Mouse (Mus musculus): ENCODE measurements around the gene Sh3bp5. TPM values are rescaled to one million over a fixed set of nuclear protein-coding genes. Genes with fewer than 3 reads are reported as not detected.

The Sh3bp5 gene
- polyA plus RNA-seq, 1 experiment from 2014 or later: 66.9 TPM

- H3K9ac ChIP-seq: no peak overlapping the region
- no peak overlapping the region for H3K27ac ChIP-seq
- H3K4me3 ChIP-seq: no peak overlapping the region
- H3K4me1 ChIP-seq: peaks cover 9% of the 10 kb centered on the region
- H3K27me3 ChIP-seq: no peaks in the 10 kb centered on the region
- no peaks in the 10 kb centered on the region for H3K9me3 ChIP-seq (replicated peaks)
- no peak overlapping the region for H3K4me2 ChIP-seq
- no peak for ATAC-seq
- 0 out of 2 replicates have a peak, but pooled peaks cover under 1% of the 10 kb centered on the region for H3K36me3 ChIP-seq (ENCODE audit: poor library complexity, severe bottlenecking)
- 74% methylated on average over 3 of the region's 3 CpGs for WGBS
Measured at GRCm38 (mm10) chr14:31416411-31416810, 19.5 kb downstream of the Sh3bp5 start.

DNA sequence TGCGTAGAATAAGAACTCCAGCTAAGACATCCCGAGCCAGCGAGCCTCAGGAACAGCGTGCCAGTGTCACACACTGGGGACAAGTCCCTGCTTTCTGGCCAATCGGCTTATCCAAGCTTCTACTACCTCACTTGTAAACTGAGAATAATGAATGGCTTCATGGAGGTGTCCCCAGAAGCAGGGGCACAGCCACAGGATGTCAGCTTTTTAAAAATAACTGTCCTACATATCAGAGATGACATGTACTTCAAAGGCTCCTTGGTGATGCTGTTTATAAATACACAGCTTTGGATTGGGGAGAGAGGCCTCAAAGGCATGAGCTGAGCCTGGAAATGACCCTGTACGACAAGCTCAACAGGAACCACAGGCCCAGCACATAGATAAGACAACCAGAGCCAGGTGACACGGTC lies 20.9 kb downstream of the Sh3bp5 start:
- Histone ChIP-seq H3K9ac (no peak overlapping the region), H3K27me3 (no peaks in the 10 kb centered on the region), H3K36me3 (ENCODE audit: poor library complexity, severe bottlenecking) (peaks cover 14% of the 10 kb centered on the region), H3K9me3 (replicated peaks) (no peaks in the 10 kb centered on the region), H3K4me3 (no peak overlapping the region), H3K4me2 (no peak overlapping the region), H3K27ac (no peak overlapping the region; the same call in 1 of the 2 replicates), H3K4me1 (peaks cover 9% of the 10 kb centered on the region)
- WGBS: 79% methylated on average over 7 of the region's 7 CpGs
- no peak for ATAC-seq

GRCm38 (mm10) chr14:31414235-31414966 lies 21.5 kb downstream of the Sh3bp5 start:
- H3K9me3 ChIP-seq (replicated peaks): no peaks in the 10 kb centered on the region
- no peak for ATAC-seq
- 86% methylated on average over 10 of the region's 10 CpGs for WGBS
- H3K4me2 ChIP-seq: no peak overlapping the region
- H3K36me3 ChIP-seq (ENCODE audit: poor library complexity, severe bottlenecking): peaks cover 18% of the 10 kb centered on the region
- H3K4me3 ChIP-seq: no peak overlapping the region
- H3K4me1 ChIP-seq: peaks cover 9% of the 10 kb centered on the region
- H3K9ac ChIP-seq: no peak overlapping the region
- no peaks in the 10 kb centered on the region for H3K27me3 ChIP-seq
- H3K27ac ChIP-seq: no peak overlapping the region

GRCm38 (mm10) chr14:31413475-31414086 lies 22.3 kb downstream of the Sh3bp5 start:
- H3K27me3 ChIP-seq: no peaks in the 10 kb centered on the region
- H3K4me1 ChIP-seq: peaks cover 9% of the 10 kb centered on the region
- H3K4me3 ChIP-seq: no peak overlapping the region
- no peak overlapping the region for H3K9ac ChIP-seq
- ATAC-seq: no peak
- no peak overlapping the region for H3K4me2 ChIP-seq
- no peak overlapping the region for H3K27ac ChIP-seq
- no peaks in the 10 kb centered on the region for H3K9me3 ChIP-seq (replicated peaks)
- 25% methylated on average over 6 of the region's 6 CpGs for WGBS
- peaks cover 18% of the 10 kb centered on the region for H3K36me3 ChIP-seq (ENCODE audit: poor library complexity, severe bottlenecking)

DNA sequence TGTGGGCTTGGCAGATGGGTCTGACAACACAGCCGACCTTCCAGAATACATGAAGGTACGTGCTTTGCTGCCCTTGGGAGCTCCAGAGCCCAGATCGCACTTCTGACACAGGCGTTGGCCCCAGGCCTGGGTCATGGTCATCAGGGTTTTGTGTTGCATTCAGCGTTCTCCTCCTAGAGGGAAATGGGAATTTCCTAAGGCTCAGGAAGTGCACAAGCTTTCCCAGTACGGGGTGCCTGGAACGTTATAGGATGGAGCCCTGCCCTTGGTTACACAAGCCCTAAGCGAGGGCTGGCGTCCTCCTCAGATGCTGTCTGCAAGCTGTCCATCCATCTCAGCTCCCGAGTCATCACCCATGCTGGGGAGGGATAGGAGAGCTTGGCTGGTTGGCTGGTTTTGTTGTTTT lies 23.2 kb downstream of the Sh3bp5 start:
- no peak overlapping the region for H3K4me3 ChIP-seq
- no peak overlapping the region for H3K9ac ChIP-seq
- H3K9me3 ChIP-seq (replicated peaks): no peaks in the 10 kb centered on the region
- WGBS: 90% methylated on average over 10 of the region's 10 CpGs
- H3K4me2 ChIP-seq: no peak overlapping the region
- H3K36me3 ChIP-seq (ENCODE audit: poor library complexity, severe bottlenecking): peaks cover 18% of the 10 kb centered on the region
- H3K4me1 ChIP-seq: peaks cover 9% of the 10 kb centered on the region
- ATAC-seq: no peak
- H3K27me3 ChIP-seq: no peaks in the 10 kb centered on the region
- no peak overlapping the region for H3K27ac ChIP-seq

- no peak overlapping the region for H3K4me3 ChIP-seq
- H3K4me1 ChIP-seq: peaks cover 9% of the 10 kb centered on the region
- WGBS: 82% methylated on average over 4 of the region's 4 CpGs
- no peaks in the 10 kb centered on the region for H3K27me3 ChIP-seq
- no peak overlapping the region for H3K27ac ChIP-seq
- no peak overlapping the region for H3K9ac ChIP-seq
- H3K36me3 ChIP-seq (ENCODE audit: poor library complexity, severe bottlenecking): peaks cover 20% of the 10 kb centered on the region
- H3K4me2 ChIP-seq: no peak overlapping the region
- no peaks in the 10 kb centered on the region for H3K9me3 ChIP-seq (replicated peaks)
- ATAC-seq: no peak
Measured at GRCm38 (mm10) chr14:31410737-31411136, 25.1 kb downstream of the Sh3bp5 start.

GRCm38 (mm10) chr14:31410123-31410724 lies 25.7 kb downstream of the Sh3bp5 start:
- H3K27ac ChIP-seq: no peak overlapping the region
- peaks cover 9% of the 10 kb centered on the region for H3K4me1 ChIP-seq
- H3K36me3 ChIP-seq (ENCODE audit: poor library complexity, severe bottlenecking): peaks cover 22% of the 10 kb centered on the region
- H3K27me3 ChIP-seq: no peaks in the 10 kb centered on the region
- no peak overlapping the region for H3K4me3 ChIP-seq
- H3K9ac ChIP-seq: no peak overlapping the region
- H3K4me2 ChIP-seq: no peak overlapping the region
- 86% methylated on average over 9 of the region's 9 CpGs for WGBS
- no peaks in the 10 kb centered on the region for H3K9me3 ChIP-seq (replicated peaks)
- no peak for ATAC-seq

GRCm38 (mm10) chr14:31408666-31409065 lies 27.2 kb downstream of the Sh3bp5 start:
- Histone ChIP-seq H3K27ac (no peak overlapping the region), H3K4me1 (peaks cover under 1% of the 10 kb centered on the region), H3K9ac (no peak overlapping the region), H3K27me3 (no peaks in the 10 kb centered on the region), H3K4me2 (no peak overlapping the region), H3K36me3 (ENCODE audit: poor library complexity, severe bottlenecking) (peaks cover 22% of the 10 kb centered on the region), H3K9me3 (replicated peaks) (no peaks in the 10 kb centered on the region), H3K4me3 (no peak overlapping the region)
- 78% methylated on average over 8 of the region's 8 CpGs for WGBS
- no peak for ATAC-seq

GRCm38 (mm10) chr14:31407911-31408604 lies 27.8 kb downstream of the Sh3bp5 start:
- Histone ChIP-seq H3K27ac (no peak overlapping the region), H3K4me1 (no peaks in the 10 kb centered on the region), H3K4me3 (no peak overlapping the region), H3K9ac (no peak overlapping the region), H3K36me3 (ENCODE audit: poor library complexity, severe bottlenecking) (peaks cover 22% of the 10 kb centered on the region), H3K27me3 (no peaks in the 10 kb centered on the region), H3K4me2 (no peak overlapping the region), H3K9me3 (replicated peaks) (no peaks in the 10 kb centered on the region)
- WGBS: 85% methylated on average over 6 of the region's 6 CpGs
- ATAC-seq: no peak

DNA sequence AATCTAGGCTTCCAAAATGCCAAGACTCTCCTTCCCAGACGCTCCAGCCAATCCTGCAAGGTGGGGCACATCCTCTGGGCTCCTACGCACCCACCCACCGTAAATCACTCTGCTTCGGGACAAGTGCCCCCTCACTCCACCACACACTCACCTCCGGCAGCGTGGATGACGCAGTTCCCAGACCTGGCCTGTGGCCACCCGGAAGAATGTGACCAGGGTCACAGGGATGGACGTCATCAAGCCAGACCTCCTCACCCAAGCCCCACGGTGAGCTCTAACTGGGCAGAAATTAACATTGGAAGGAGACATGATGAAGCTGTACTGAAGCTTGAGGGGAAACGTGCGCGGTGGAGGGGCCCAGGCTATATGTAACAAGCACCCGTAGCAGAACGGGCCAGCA lies 28.7 kb downstream of the Sh3bp5 start:
- Histone ChIP-seq H3K36me3 (ENCODE audit: poor library complexity, severe bottlenecking) (peaks cover 22% of the 10 kb centered on the region), H3K9me3 (replicated peaks) (no peaks in the 10 kb centered on the region), H3K27me3 (no peaks in the 10 kb centered on the region), H3K27ac (no peak overlapping the region), H3K4me2 (no peak overlapping the region), H3K4me1 (no peaks in the 10 kb centered on the region), H3K9ac (no peak overlapping the region), H3K4me3 (no peak overlapping the region)
- no peak for ATAC-seq
- WGBS: 91% methylated on average over 15 of the region's 15 CpGs

- Histone ChIP-seq H3K4me3 (no peak overlapping the region), H3K4me2 (no peak overlapping the region), H3K9ac (no peak overlapping the region), H3K4me1 (no peaks in the 10 kb centered on the region), H3K27ac (no peak overlapping the region; the same call in 1 of the 2 replicates), H3K9me3 (replicated peaks) (no peaks in the 10 kb centered on the region), H3K27me3 (no peaks in the 10 kb centered on the region), H3K36me3 (ENCODE audit: poor library complexity, severe bottlenecking) (peaks cover 20% of the 10 kb centered on the region)
- ATAC-seq: no peak
- WGBS: 92% methylated on average over 12 of the region's 12 CpGs
Measured at GRCm38 (mm10) chr14:31406154-31406810, 29.6 kb downstream of the Sh3bp5 start.
